In genomic region chr5:44100187-44100543, GRCm38 (mm10) we compare ENCODE assay signal across 8 mouse cellular contexts. TPM values are rescaled to one million over a fixed set of nuclear protein-coding genes. Genes with fewer than 3 reads are reported as not detected.
DNase-seq lines count a peak whose midpoint lies in the region; ATAC-seq lines count a peak whose summit lies in the region.

No protein-coding gene starts in this region.

- no peaks in the 10 kb centered on the region for H3K27me3 ChIP-seq in kidney, embryonic 16.5 days (ENCODE audit: insufficient read depth, low read length)
- H3K27me3 ChIP-seq in embryonic facial prominence, embryonic 14.5 days (replicated peaks; ENCODE audit: control insufficient read depth, insufficient read depth, low read length) = no peaks in the 10 kb centered on the region
- H3K27me3 ChIP-seq in intestine, embryonic 14.5 days (replicated peaks; ENCODE audit: control insufficient read depth, insufficient read depth, low read length) = no peaks in the 10 kb centered on the region
- no peaks in the 10 kb centered on the region for H3K27me3 ChIP-seq in neural tube, embryonic 12.5 days (replicated peaks)

- H3K4me2 ChIP-seq in kidney, embryonic 16.5 days (replicated peaks; ENCODE audit: low read depth, low read length) = peak overlapping the region; percentile 69
- peak overlapping the region; percentile 97 for H3K4me2 ChIP-seq in embryonic facial prominence, embryonic 14.5 days (ENCODE audit: low read depth, low read length)
- H3K4me2 ChIP-seq in intestine, embryonic 14.5 days (ENCODE audit: low read length) = peak overlapping the region; percentile 75
- peak overlapping the region; percentile 83 for H3K4me2 ChIP-seq in neural tube, embryonic 12.5 days (replicated peaks)

- H3K4me1 ChIP-seq in kidney, embryonic 16.5 days (ENCODE audit: insufficient read depth, low read length) = peaks cover 31% of the 10 kb centered on the region
- no peaks in the 10 kb centered on the region for H3K4me1 ChIP-seq in embryonic facial prominence, embryonic 14.5 days (ENCODE audit: control insufficient read depth, insufficient read depth, low read length)
- H3K4me1 ChIP-seq in intestine, embryonic 14.5 days (replicated peaks; ENCODE audit: control insufficient read depth, insufficient read depth, low read length) = peaks cover 19% of the 10 kb centered on the region
- H3K4me1 ChIP-seq in neural tube, embryonic 12.5 days = peaks cover 15% of the 10 kb centered on the region

- H3K4me3 ChIP-seq in kidney, embryonic 16.5 days (ENCODE audit: low read length) = peak overlapping the region; percentile 61
- H3K4me3 ChIP-seq in embryonic facial prominence, embryonic 14.5 days (ENCODE audit: low read depth, low read length) = peak overlapping the region; percentile 72
- peak overlapping the region; percentile 59 for H3K4me3 ChIP-seq in intestine, embryonic 14.5 days (ENCODE audit: low read depth, low read length)
- H3K4me3 ChIP-seq in neural tube, embryonic 12.5 days = peak overlapping the region; percentile 66

- H3K27ac ChIP-seq in kidney, embryonic 16.5 days (ENCODE audit: low read length) = peak overlapping the region; percentile 86
- peak overlapping the region; percentile 86 for H3K27ac ChIP-seq in embryonic facial prominence, embryonic 14.5 days (replicated peaks; ENCODE audit: low read depth, low read length)
- peak overlapping the region; percentile 84 for H3K27ac ChIP-seq in intestine, embryonic 14.5 days (ENCODE audit: low read depth)
- H3K27ac ChIP-seq in neural tube, embryonic 12.5 days = peak overlapping the region; percentile 87

- peak overlapping the region; percentile 86 for H3K9ac ChIP-seq in kidney, embryonic 16.5 days (replicated peaks; ENCODE audit: low read length)
- H3K9ac ChIP-seq in embryonic facial prominence, embryonic 14.5 days (ENCODE audit: low read depth, low read length) = peak overlapping the region; percentile 82
- H3K9ac ChIP-seq in intestine, embryonic 14.5 days (ENCODE audit: low read length) = peak overlapping the region; percentile 79
- H3K9ac ChIP-seq in neural tube, embryonic 12.5 days = peak overlapping the region; percentile 81

- H3K36me3 ChIP-seq in kidney, embryonic 16.5 days (ENCODE audit: insufficient read depth, low read length) = no peaks in the 10 kb centered on the region
- H3K36me3 ChIP-seq in embryonic facial prominence, embryonic 14.5 days (ENCODE audit: control insufficient read depth, insufficient read depth, low read length) = no peaks in the 10 kb centered on the region
- no peaks in the 10 kb centered on the region for H3K36me3 ChIP-seq in intestine, embryonic 14.5 days (ENCODE audit: control insufficient read depth, insufficient read depth, low read length)
- no peaks in the 10 kb centered on the region for H3K36me3 ChIP-seq in neural tube, embryonic 12.5 days

- no peak for ATAC-seq in kidney, embryonic 16.5 days (ENCODE audit: low FRiP score, low TSS enrichment)
- no peak for ATAC-seq in embryonic facial prominence, embryonic 14.5 days (ENCODE audit: low read depth)
- no peak; the same call in 1 of the 2 replicates for ATAC-seq in intestine, embryonic 14.5 days (replicated peaks; ENCODE audit: low FRiP score, low TSS enrichment, low read depth)
- peak; percentile 27 for ATAC-seq in neural tube, embryonic 12.5 days (ENCODE audit: low FRiP score, low read depth)

- no peaks in the 10 kb centered on the region for H3K9me3 ChIP-seq in kidney, embryonic 16.5 days (ENCODE audit: low read length)
- no peaks in the 10 kb centered on the region for H3K9me3 ChIP-seq in embryonic facial prominence, embryonic 14.5 days (ENCODE audit: control insufficient read depth, low read length)
- no peaks in the 10 kb centered on the region for H3K9me3 ChIP-seq in intestine, embryonic 14.5 days (ENCODE audit: control insufficient read depth, low read length)
- peaks cover 3% of the 10 kb centered on the region; the same call in 1 of the 2 replicates for H3K9me3 ChIP-seq in neural tube, embryonic 12.5 days

- WGBS in kidney, embryonic 16.5 days = 3% methylated on average over 12 of the region's 12 CpGs
- 1% methylated on average over 11 of the region's 12 CpGs for WGBS in embryonic facial prominence, embryonic 14.5 days
- WGBS in intestine, embryonic 14.5 days = 3% methylated on average over 12 of the region's 12 CpGs
- 3% methylated on average over 12 of the region's 12 CpGs for WGBS in neural tube, embryonic 12.5 days

- no peak for DNase-seq in kidney, postnatal 14 days
- DNase-seq in embryonic facial prominence, embryonic 14.5 days (ENCODE audit: low spot score) = peak; percentile 18
- no peak for DNase-seq in intestine, embryonic 14.5 days (ENCODE audit: low spot score)
- DNase-seq in right cerebral cortex, postnatal 36 days (ENCODE audit: low spot score in 2 of 2) = no peak
- no peak for DNase-seq in kidney, postnatal 25 days
- no peak for DNase-seq in adrenal gland, postnatal 4 days (ENCODE audit: low spot score in 2 of 2)

RNA-seq across cellular contexts. Expression of gene Prom1, which starts 1.7 kb away (rescaled TPM):
- 96.0 and 97.8 TPM in 2 replicates for polyA plus RNA-seq in kidney, embryonic 16.5 days (2015; fragmentation: Nextera tagmentation; extraction: Ambion mirVana)
- polyA plus RNA-seq in embryonic facial prominence, embryonic 14.5 days (2014; fragmentation: Nextera tagmentation; extraction: Ambion mirVana) = 27.2 and 29.7 TPM in 2 replicates
- polyA plus RNA-seq in intestine, embryonic 14.5 days (2014; fragmentation: Nextera tagmentation; extraction: Ambion mirVana) = 57.4 and 59.7 TPM in 2 replicates
- polyA plus RNA-seq in neural tube, embryonic 12.5 days (2016; fragmentation: Nextera tagmentation; extraction: Ambion mirVana) = 68.9 and 69.9 TPM in 2 replicates
- 10 to 100 TPM; 10.2 to 18.4 TPM for total RNA-seq in adrenal gland, postnatal 4 days (2021)
